Mouse (Mus musculus): ENCODE data around the gene Daw1. TPM values are rescaled to one million over a fixed set of nuclear protein-coding genes. Genes with fewer than 3 reads are reported as not detected.

Daw1 gene
- total RNA-seq (2022): not detected

GRCm38 (mm10) chr1:83159603-83160002 lies at the start of gene Daw1:
TSS of gene Daw1 (plus strand) at chr1:83159752.
- peak; percentile 21 for DNase-seq

GRCm38 (mm10) chr1:83110992-83111391 lies 48.6 kb upstream of the Daw1 start:
- no peak for DNase-seq

GRCm38 (mm10) chr1:83111726-83112125 lies 47.8 kb upstream of the Daw1 start:
- DNase-seq: no peak

GRCm38 (mm10) chr1:83116447-83117137 lies 43.0 kb upstream of the Daw1 start, which contains the start of gene Ccl20:
TSS of gene Ccl20 (plus strand) at chr1:83116766.
- no peak for DNase-seq

- DNase-seq: no peak
These were observed 42.3 kb upstream of the Daw1 start for GRCm38 (mm10) chr1:83117217-83117616.

- no peak for DNase-seq
These were observed 41.9 kb upstream of the Daw1 start for GRCm38 (mm10) chr1:83117661-83118060.

- no peak for DNase-seq
These were observed 39.6 kb upstream of the Daw1 start for GRCm38 (mm10) chr1:83119903-83120302.

- no peak for DNase-seq
These were observed 39.2 kb upstream of the Daw1 start for GRCm38 (mm10) chr1:83120312-83120711.

GRCm38 (mm10) chr1:83123201-83123600 lies 36.4 kb upstream of the Daw1 start:
- no peak for DNase-seq

GRCm38 (mm10) chr1:83135829-83136228 lies 23.7 kb upstream of the Daw1 start:
- no peak for DNase-seq

GRCm38 (mm10) chr1:83137847-83138246 lies 21.7 kb upstream of the Daw1 start:
- DNase-seq: no peak

- no peak for DNase-seq
These were observed 20.8 kb upstream of the Daw1 start for GRCm38 (mm10) chr1:83138721-83139120.

- no peak for DNase-seq
These were observed 18.0 kb upstream of the Daw1 start for GRCm38 (mm10) chr1:83141510-83141909.

GRCm38 (mm10) chr1:83142055-83142454 lies 17.5 kb upstream of the Daw1 start:
- DNase-seq: no peak

- no peak for DNase-seq
These were observed 13.0 kb upstream of the Daw1 start for GRCm38 (mm10) chr1:83146547-83146946.

- DNase-seq: no peak
These were observed 9.3 kb upstream of the Daw1 start for GRCm38 (mm10) chr1:83150227-83150626.

GRCm38 (mm10) chr1:83152961-83153360 lies 6.6 kb upstream of the Daw1 start:
- DNase-seq: no peak

- DNase-seq: no peak
These were observed 2.7 kb upstream of the Daw1 start for GRCm38 (mm10) chr1:83156876-83157275.

GRCm38 (mm10) chr1:83161658-83162057 lies 2.1 kb downstream of the Daw1 start:
- no peak for DNase-seq

- DNase-seq: no peak
These were observed 4.5 kb downstream of the Daw1 start for GRCm38 (mm10) chr1:83164027-83164426.

- no peak for DNase-seq
These were observed 9.6 kb downstream of the Daw1 start for GRCm38 (mm10) chr1:83169158-83169557.

- no peak for DNase-seq
These were observed 16.4 kb downstream of the Daw1 start for GRCm38 (mm10) chr1:83175985-83176384.

- no peak for DNase-seq
These were observed 20.0 kb downstream of the Daw1 start for GRCm38 (mm10) chr1:83179531-83179930.

GRCm38 (mm10) chr1:83181418-83181817 lies 21.9 kb downstream of the Daw1 start:
- DNase-seq: no peak

- peak; percentile 19 for DNase-seq
These were observed 27.6 kb downstream of the Daw1 start for GRCm38 (mm10) chr1:83187154-83187553.
